In genomic region chr3:81039131-81039653, GRCm38 (mm10) we compare ENCODE assay signal across 8 mouse cellular contexts. TPM values are rescaled to one million over a fixed set of nuclear protein-coding genes. Genes with fewer than 3 reads are reported as not detected.
A peak's percentile ranks its signal among the peaks of the same experiment; 100 is the strongest.
DNase-seq lines count a peak whose midpoint lies in the region; ATAC-seq and TF ChIP-seq lines count a peak whose summit lies in the region.

No protein-coding gene starts in this region.

- no peak overlapping the region for H3K4me2 ChIP-seq in midbrain, embryonic 11.5 days
- no peak overlapping the region for H3K4me2 ChIP-seq in intestine, embryonic 16.5 days (ENCODE audit: low read depth, low read length)
- no peak overlapping the region for H3K4me2 ChIP-seq in lung, postnatal 0 days (replicated peaks; ENCODE audit: low read depth, low read length)

- ATAC-seq in midbrain, embryonic 11.5 days (ENCODE audit: low FRiP score): no peak
- ATAC-seq in intestine, embryonic 16.5 days: no peak
- peak; percentile 19; the same call in 1 of the 2 replicates for ATAC-seq in lung, postnatal 0 days

- no peaks in the 10 kb centered on the region for H3K9me3 ChIP-seq in midbrain, embryonic 11.5 days (ENCODE audit: control insufficient read depth, low read length)
- H3K9me3 ChIP-seq in midbrain, embryonic 10.5 days (replicated peaks): no peaks in the 10 kb centered on the region
- H3K9me3 ChIP-seq in intestine, embryonic 16.5 days (ENCODE audit: control insufficient read depth, low read length): no peaks in the 10 kb centered on the region
- no peaks in the 10 kb centered on the region for H3K9me3 ChIP-seq in lung, postnatal 0 days (ENCODE audit: low read length)

- TF ChIP-seq CTCF in lung, postnatal 0 days (IDR thresholded peaks at IDR 0.05): peak; percentile 73

- H3K4me3 ChIP-seq in midbrain, embryonic 11.5 days (ENCODE audit: low read depth, low read length): no peak overlapping the region
- no peak overlapping the region; the same call in 1 of the 2 replicates for H3K4me3 ChIP-seq in midbrain, embryonic 10.5 days
- 0 out of 2 replicates have a peak overlapping the region, but pooled peaks have one; percentile 3 for H3K4me3 ChIP-seq in intestine, embryonic 16.5 days (ENCODE audit: low read length)
- H3K4me3 ChIP-seq in lung, postnatal 0 days (ENCODE audit: low read depth, low read length): no peak overlapping the region

- 0 out of 2 replicates have a peak, but pooled peaks cover 2% of the 10 kb centered on the region for H3K4me1 ChIP-seq in midbrain, embryonic 11.5 days (ENCODE audit: control insufficient read depth, insufficient read depth, low read length)
- peaks cover 18% of the 10 kb centered on the region for H3K4me1 ChIP-seq in midbrain, embryonic 10.5 days
- H3K4me1 ChIP-seq in intestine, embryonic 16.5 days (ENCODE audit: control insufficient read depth, insufficient read depth, low read length): peaks cover 8% of the 10 kb centered on the region
- peaks cover 3% of the 10 kb centered on the region; the same call in 1 of the 2 replicates for H3K4me1 ChIP-seq in lung, postnatal 0 days (ENCODE audit: insufficient read depth, low read depth, low read length)

- no peak overlapping the region for H3K9ac ChIP-seq in midbrain, embryonic 11.5 days (ENCODE audit: low read length)
- no peak overlapping the region for H3K9ac ChIP-seq in intestine, embryonic 16.5 days (ENCODE audit: low read depth, low read length)
- H3K9ac ChIP-seq in lung, postnatal 0 days (replicated peaks; ENCODE audit: low read depth): no peak overlapping the region

- DNase-seq in midbrain, embryonic 11.5 days (ENCODE audit: low spot score, missing footprints): peak; percentile 91
- no peak for DNase-seq in midbrain, embryonic 10.5 days (ENCODE audit: low spot score)
- peak; percentile 6 for DNase-seq in c-Kit-positive CD71-positive TER-119-positive erythroid progenitor cells, embryonic 14.5 days (ENCODE audit: low spot score)
- DNase-seq in gastrocnemius, adult 8-10 months (ENCODE audit: low spot score in 2 of 2): peak; percentile 5 to 34
- DNase-seq in lung, postnatal 0 days (ENCODE audit: low spot score): peak; percentile 81
- peak; percentile 40 to 59 for DNase-seq in right cerebral cortex, postnatal 10 days (ENCODE audit: low spot score in 2 of 2)
- no peak for DNase-seq in testis, postnatal 14 days (ENCODE audit: low spot score)

- TF ChIP-seq EP300 in lung, postnatal 0 days (IDR thresholded peaks at IDR 0.05): no peak

- H3K27ac ChIP-seq in midbrain, embryonic 11.5 days (ENCODE audit: low read depth, low read length): no peak overlapping the region
- H3K27ac ChIP-seq in midbrain, embryonic 10.5 days (replicated peaks): no peak overlapping the region
- H3K27ac ChIP-seq in intestine, embryonic 16.5 days (ENCODE audit: low read length): no peak overlapping the region
- no peak overlapping the region for H3K27ac ChIP-seq in lung, postnatal 0 days (ENCODE audit: low read length)

- no peaks in the 10 kb centered on the region for H3K27me3 ChIP-seq in midbrain, embryonic 11.5 days (ENCODE audit: control insufficient read depth, insufficient read depth, low read length)
- H3K27me3 ChIP-seq in midbrain, embryonic 10.5 days (ENCODE audit: low read depth, poor library complexity, severe bottlenecking): peaks cover 30% of the 10 kb centered on the region
- no peaks in the 10 kb centered on the region for H3K27me3 ChIP-seq in intestine, embryonic 16.5 days (replicated peaks; ENCODE audit: control insufficient read depth, insufficient read depth, low read length)
- no peaks in the 10 kb centered on the region for H3K27me3 ChIP-seq in lung, postnatal 0 days (replicated peaks; ENCODE audit: insufficient read depth, low read length)

- H3K36me3 ChIP-seq in midbrain, embryonic 11.5 days (ENCODE audit: control insufficient read depth, insufficient read depth, low read length): no peaks in the 10 kb centered on the region
- no peaks in the 10 kb centered on the region for H3K36me3 ChIP-seq in midbrain, embryonic 10.5 days
- no peaks in the 10 kb centered on the region for H3K36me3 ChIP-seq in intestine, embryonic 16.5 days (ENCODE audit: control insufficient read depth, insufficient read depth, low read length)
- H3K36me3 ChIP-seq in lung, postnatal 0 days (ENCODE audit: insufficient read depth, low read length): no peaks in the 10 kb centered on the region

- WGBS in midbrain, embryonic 11.5 days: 61% methylated on average over 2 of the region's 2 CpGs
- 66% methylated on average over 2 of the region's 2 CpGs for WGBS in midbrain, embryonic 10.5 days
- WGBS in intestine, embryonic 16.5 days: 34% methylated on average over 2 of the region's 2 CpGs
- 33% methylated on average over 2 of the region's 2 CpGs for WGBS in lung, postnatal 0 days

RNA-seq across cellular contexts. Expression of gene Pdgfc, which starts 3.0 kb away (rescaled TPM):
- polyA plus RNA-seq in midbrain, embryonic 11.5 days (2014; fragmentation: Nextera tagmentation; extraction: Ambion mirVana): 7.1 and 7.2 TPM in 2 replicates
- 7.7 TPM in 2 replicates for polyA plus RNA-seq in midbrain, embryonic 10.5 days (2016; fragmentation: Nextera tagmentation; extraction: Ambion mirVana)
- 1 to 10 TPM; 1.1 to 2.1 (median 2.0) TPM for total RNA-seq in gastrocnemius, adult 8-10 months (2022)
- polyA plus RNA-seq in intestine, embryonic 16.5 days (2015; fragmentation: Nextera tagmentation; extraction: Ambion mirVana): 9.0 and 9.2 TPM in 2 replicates
- polyA plus RNA-seq in lung, postnatal 0 days (2015; fragmentation: Nextera tagmentation; extraction: Ambion mirVana): 2.2 and 2.3 TPM in 2 replicates

Comparison
In these comparisons a context has a peak if more than half of its experiments do, and no peak if none do; other contexts are left out.
1. DNase-seq: peak in midbrain, embryonic 11.5 days (single experiment), c-Kit-positive CD71-positive TER-119-positive erythroid progenitor cells, embryonic 14.5 days (single experiment), gastrocnemius, adult 8-10 months (2 of 2), lung, postnatal 0 days (single experiment) and right cerebral cortex, postnatal 10 days (2 of 2); none in midbrain, embryonic 10.5 days (single experiment) and testis, postnatal 14 days (single experiment).